Mouse (Mus musculus): ENCODE data around the gene Ptbp1. TPM values are rescaled to one million over a fixed set of nuclear protein-coding genes. Genes with fewer than 3 reads are reported as not detected.

Gene Ptbp1
- polyA plus RNA-seq, 1 experiment: 184 TPM

DNA sequence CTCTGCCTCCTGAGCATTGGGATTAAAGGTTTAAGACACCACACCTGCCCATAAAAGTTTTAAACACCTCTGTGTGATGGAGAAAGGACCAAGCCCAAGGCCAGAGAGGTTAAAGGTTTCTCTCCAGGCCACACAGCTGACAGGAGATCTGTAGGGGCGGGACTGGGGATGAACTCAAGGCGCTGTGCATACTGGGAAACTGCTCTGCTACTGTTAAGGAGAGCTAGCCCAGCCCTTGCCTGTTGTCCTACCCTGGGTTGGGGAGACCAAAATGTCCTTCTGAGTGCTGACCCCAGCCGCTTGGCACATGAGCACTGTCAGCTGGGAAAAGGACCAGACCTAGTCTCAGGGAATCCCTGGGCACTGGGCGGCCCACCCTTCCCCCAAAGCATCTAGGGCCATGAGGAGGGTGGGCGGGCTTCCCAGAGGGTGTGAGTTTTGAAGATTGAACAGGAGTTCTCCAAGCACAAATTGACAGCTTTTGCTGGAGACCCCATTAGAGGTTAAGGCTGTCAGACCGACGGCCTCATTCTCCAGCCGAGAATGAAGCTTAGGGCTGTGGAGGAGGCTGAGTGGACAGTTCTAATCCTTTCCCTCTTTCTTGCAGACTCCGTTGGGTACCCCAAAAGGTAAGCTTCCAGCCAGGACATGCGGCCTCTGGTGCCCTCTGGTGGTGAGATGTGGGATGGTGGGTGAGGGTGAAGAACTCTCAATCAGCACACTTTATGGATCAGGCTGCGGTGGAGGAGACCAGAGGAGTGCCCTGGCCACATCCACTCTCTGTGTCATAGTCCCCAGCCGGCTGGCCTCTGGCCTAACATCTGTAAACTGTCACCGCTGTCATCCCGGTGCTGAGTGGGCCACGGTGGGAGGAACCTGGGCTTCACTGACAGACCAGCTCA is 42.2 kb upstream of the Ptbp1 start:
- 26% methylated on average over 15 of the region's 15 CpGs for WGBS
- peak; percentile 90 for DNase-seq

GRCm38 (mm10) chr10:79814271-79814842 is 39.9 kb upstream of the Ptbp1 start:
- TF ChIP-seq CTCF (conservative IDR thresholded peaks at IDR 0.05; ENCODE audit: insufficient read depth, insufficient read length, low read depth, low read length): no peak
- TF ChIP-seq POLR2A (IDR thresholded peaks at IDR 0.05; ENCODE audit: low read depth, low read length): no peak
- DNase-seq: peak; percentile 91
- H3K27me3 ChIP-seq (replicated peaks; ENCODE audit: control insufficient read depth, insufficient read depth, low read length): no peaks in the 10 kb centered on the region
- peak overlapping the region; percentile 92 for H3K27ac ChIP-seq (ENCODE audit: insufficient read depth, low read depth, low read length)
- H3K4me3 ChIP-seq (ENCODE audit: insufficient read depth, low read depth, low read length): no peak overlapping the region
- peaks cover 28% of the 10 kb centered on the region for H3K4me1 ChIP-seq (ENCODE audit: control insufficient read depth, insufficient read depth, low read length)
- H3K36me3 ChIP-seq (ENCODE audit: control insufficient read depth, insufficient read depth, low read length): no peaks in the 10 kb centered on the region; the same call in 1 of the 2 replicates
- WGBS: 35% methylated on average over 5 of the region's 5 CpGs

More for the DNA sequence above, 42.2 kb upstream of the Ptbp1 start:
- H3K4me1 ChIP-seq (ENCODE audit: control insufficient read depth, insufficient read depth, low read length): peaks cover 28% of the 10 kb centered on the region
- H3K4me3 ChIP-seq (ENCODE audit: insufficient read depth, low read depth, low read length): no peak overlapping the region
- H3K36me3 ChIP-seq (ENCODE audit: control insufficient read depth, insufficient read depth, low read length): no peaks in the 10 kb centered on the region; the same call in 1 of the 2 replicates
- TF ChIP-seq CTCF (conservative IDR thresholded peaks at IDR 0.05; ENCODE audit: insufficient read depth, insufficient read length, low read depth, low read length) (peak; percentile 96), POLR2A (IDR thresholded peaks at IDR 0.05; ENCODE audit: low read depth, low read length) (no peak)
- no peak overlapping the region for H3K27ac ChIP-seq (ENCODE audit: insufficient read depth, low read depth, low read length)
- no peaks in the 10 kb centered on the region for H3K27me3 ChIP-seq (replicated peaks; ENCODE audit: control insufficient read depth, insufficient read depth, low read length)

DNA sequence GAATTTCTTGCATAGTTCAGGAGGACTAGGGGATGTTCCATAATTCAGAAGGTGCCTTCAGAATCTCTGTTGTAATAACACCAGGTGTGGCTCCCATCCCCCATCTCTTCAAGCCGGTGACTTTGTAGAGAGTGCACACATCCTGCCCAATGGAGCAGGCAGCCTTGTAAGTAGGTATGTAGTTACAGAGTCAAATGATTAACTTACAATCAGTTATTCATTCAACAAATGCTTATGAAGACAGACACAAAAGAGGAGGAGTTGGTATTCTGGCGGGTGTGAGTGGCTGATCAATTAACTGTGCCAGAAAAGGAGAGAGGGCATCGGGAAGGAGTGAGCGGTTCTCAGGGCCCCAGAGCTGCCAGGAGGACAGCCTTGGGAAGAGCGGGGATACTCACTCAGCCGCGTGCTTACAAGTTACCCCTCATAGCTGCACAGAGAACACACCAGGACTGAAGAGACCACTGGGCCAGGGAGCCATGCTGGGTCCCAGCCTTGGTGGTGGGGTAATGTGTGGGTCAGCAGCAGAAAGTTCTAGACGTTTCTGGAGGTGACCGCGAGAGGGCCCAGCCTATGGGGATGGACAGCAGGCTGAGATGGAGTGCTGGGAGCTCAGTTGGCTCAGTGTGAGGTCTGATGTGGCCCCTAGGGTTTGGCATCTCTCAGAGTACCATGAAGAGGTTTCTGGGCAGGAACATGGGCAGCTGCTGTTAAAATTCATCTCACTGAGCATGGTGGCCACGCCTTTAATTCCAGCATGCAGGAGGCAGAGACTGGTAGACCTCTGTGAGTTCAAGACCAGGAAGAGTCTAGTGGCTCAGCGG is 38.3 kb upstream of the Ptbp1 start:
- Histone ChIP-seq H3K4me3 (ENCODE audit: insufficient read depth, low read depth, low read length) (no peak overlapping the region), H3K36me3 (ENCODE audit: control insufficient read depth, insufficient read depth, low read length) (no peaks in the 10 kb centered on the region; the same call in 1 of the 2 replicates), H3K4me1 (ENCODE audit: control insufficient read depth, insufficient read depth, low read length) (peaks cover 32% of the 10 kb centered on the region), H3K27me3 (replicated peaks; ENCODE audit: control insufficient read depth, insufficient read depth, low read length) (no peaks in the 10 kb centered on the region), H3K27ac (ENCODE audit: insufficient read depth, low read depth, low read length) (peak overlapping the region; percentile 85)
- peak; percentile 92 for DNase-seq
- 37% methylated on average over 12 of the region's 12 CpGs for WGBS
- TF ChIP-seq CTCF (conservative IDR thresholded peaks at IDR 0.05; ENCODE audit: insufficient read depth, insufficient read length, low read depth, low read length) (no peak), POLR2A (IDR thresholded peaks at IDR 0.05; ENCODE audit: low read depth, low read length) (peak; percentile 23)

GRCm38 (mm10) chr10:79817111-79817510 is 37.1 kb upstream of the Ptbp1 start:
- TF ChIP-seq POLR2A (IDR thresholded peaks at IDR 0.05; ENCODE audit: low read depth, low read length): no peak
- peak; percentile 27 for TF ChIP-seq CTCF (conservative IDR thresholded peaks at IDR 0.05; ENCODE audit: insufficient read depth, insufficient read length, low read depth, low read length)
- H3K4me1 ChIP-seq (ENCODE audit: control insufficient read depth, insufficient read depth, low read length): peaks cover 41% of the 10 kb centered on the region
- H3K27ac ChIP-seq (ENCODE audit: insufficient read depth, low read depth, low read length): no peak overlapping the region

DNA sequence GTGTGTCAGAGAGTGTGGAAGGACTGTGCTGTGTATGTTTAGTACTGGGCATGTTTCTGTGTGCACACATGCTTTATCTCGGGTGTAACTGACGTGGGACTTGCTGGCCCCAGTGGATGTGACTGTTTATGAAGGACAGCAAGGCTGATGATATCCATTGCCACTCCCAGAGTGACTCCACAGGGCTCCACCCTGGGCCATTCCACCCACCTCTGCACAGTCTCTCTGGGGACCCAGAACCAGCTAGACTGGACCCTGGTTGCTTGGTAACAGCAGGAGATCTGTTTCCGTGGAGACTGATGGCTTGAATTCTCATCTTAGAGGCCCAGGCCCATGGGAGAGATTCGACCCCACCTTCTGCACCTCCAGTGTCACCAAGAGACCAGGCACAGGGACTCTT is 36.0 kb upstream of the Ptbp1 start:
- TF ChIP-seq POLR2A (IDR thresholded peaks at IDR 0.05; ENCODE audit: low read depth, low read length) (no peak), CTCF (conservative IDR thresholded peaks at IDR 0.05; ENCODE audit: insufficient read depth, insufficient read length, low read depth, low read length) (no peak)
- no peak overlapping the region for H3K4me3 ChIP-seq (ENCODE audit: insufficient read depth, low read depth, low read length)
- 64% methylated on average over 4 of the region's 4 CpGs for WGBS
- no peaks in the 10 kb centered on the region; the same call in 1 of the 2 replicates for H3K36me3 ChIP-seq (ENCODE audit: control insufficient read depth, insufficient read depth, low read length)
- H3K27me3 ChIP-seq (replicated peaks; ENCODE audit: control insufficient read depth, insufficient read depth, low read length): no peaks in the 10 kb centered on the region
- peaks cover 44% of the 10 kb centered on the region for H3K4me1 ChIP-seq (ENCODE audit: control insufficient read depth, insufficient read depth, low read length)
- no peak overlapping the region for H3K27ac ChIP-seq (ENCODE audit: insufficient read depth, low read depth, low read length)
- no peak for DNase-seq

More at GRCm38 (mm10) chr10:79817111-79817510, 37.1 kb upstream of the Ptbp1 start:
- Histone ChIP-seq H3K4me3 (ENCODE audit: insufficient read depth, low read depth, low read length) (no peak overlapping the region), H3K27me3 (replicated peaks; ENCODE audit: control insufficient read depth, insufficient read depth, low read length) (no peaks in the 10 kb centered on the region), H3K36me3 (ENCODE audit: control insufficient read depth, insufficient read depth, low read length) (no peaks in the 10 kb centered on the region; the same call in 1 of the 2 replicates)
- DNase-seq: no peak
- WGBS: 46% methylated on average over 2 of the region's 2 CpGs

GRCm38 (mm10) chr10:79819606-79820005 is 34.6 kb upstream of the Ptbp1 start:
- Histone ChIP-seq H3K4me1 (ENCODE audit: control insufficient read depth, insufficient read depth, low read length) (peaks cover 44% of the 10 kb centered on the region), H3K27ac (ENCODE audit: insufficient read depth, low read depth, low read length) (no peak overlapping the region)
- WGBS: 91% methylated on average over 17 of the region's 17 CpGs

More at GRCm38 (mm10) chr10:79819606-79820005, 34.6 kb upstream of the Ptbp1 start:
- no peaks in the 10 kb centered on the region; the same call in 1 of the 2 replicates for H3K36me3 ChIP-seq (ENCODE audit: control insufficient read depth, insufficient read depth, low read length)
- H3K4me3 ChIP-seq (ENCODE audit: insufficient read depth, low read depth, low read length): no peak overlapping the region
- H3K27me3 ChIP-seq (replicated peaks; ENCODE audit: control insufficient read depth, insufficient read depth, low read length): no peaks in the 10 kb centered on the region
- TF ChIP-seq POLR2A (IDR thresholded peaks at IDR 0.05; ENCODE audit: low read depth, low read length): no peak
- TF ChIP-seq CTCF (conservative IDR thresholded peaks at IDR 0.05; ENCODE audit: insufficient read depth, insufficient read length, low read depth, low read length): no peak
- DNase-seq: no peak

Data from kidney, adult 2 months (tissue).